Mouse (Mus musculus) gastrocnemius, postnatal 14 days (tissue): ENCODE results near the gene Kcnc1. TPM values are rescaled to one million over a fixed set of nuclear protein-coding genes. Genes with fewer than 3 reads are reported as not detected.

Experiments
- DNase-seq: peaks from one replicate; pipeline ENCODE4 v3.0.0; 2021; ENCODE audit warnings: mixed read lengths
- intact Hi-C: fragments of 180-260 bp; cut with DNase I; formaldehyde crosslinking; loops from one replicate; pipeline ENCODE4 v1.15.1; 2025; ENCODE audit warnings: low total_unique reads
- total RNA-seq, 2 experiments: library from RNA; stranded (reverse); gene quantifications; 2 replicates each; pipeline ENCODE4 v1.2.3; 2021

Kcnc1 gene
- total RNA-seq, 2 experiments from 2014 or later, result 34.8 to 35.1 TPM

GRCm38 (mm10) chr7:46391701-46392100 is 4.6 kb upstream of the Kcnc1 start:
- intact Hi-C loops, result loop anchor here (2.0 to 5.0 kb wide), 2 partner anchors 177 to 216 kb away; no protein-coding TSS in a partner anchor
- DNase-seq, result no peak

GRCm38 (mm10) chr7:46393116-46393515 is 3.2 kb upstream of the Kcnc1 start:
- peak; percentile 77 for DNase-seq
- intact Hi-C loops, result loop anchor here (2.0 to 5.0 kb wide), 2 partner anchors 176 to 214 kb away; no protein-coding TSS in a partner anchor

- DNase-seq, result no peak
- intact Hi-C loops, result loop anchor here (2.0 to 5.0 kb wide), 2 partner anchors 175 to 213 kb away; no protein-coding TSS in a partner anchor
These were observed 2.4 kb upstream of the Kcnc1 start for GRCm38 (mm10) chr7:46393718-46394511.

GRCm38 (mm10) chr7:46394933-46395332 is 1.4 kb upstream of the Kcnc1 start:
- no peak for DNase-seq
- intact Hi-C loops, result loop anchor here (5.0 kb wide), 1 partner anchor 212 kb away; no protein-coding TSS in a partner anchor

- DNase-seq, result no peak
- intact Hi-C loops, result no loop called here
These were observed 726 bp upstream of the Kcnc1 start for GRCm38 (mm10) chr7:46395571-46395970.

GRCm38 (mm10) chr7:46396928-46397731 is 833 bp downstream of the Kcnc1 start:
- intact Hi-C loops, result no loop called here
- DNase-seq, result no peak

GRCm38 (mm10) chr7:46397732-46398333 is 1.5 kb downstream of the Kcnc1 start:
- intact Hi-C loops, result no loop called here
- DNase-seq, result no peak

- intact Hi-C loops, result no loop called here
- DNase-seq, result no peak
These were observed 2.3 kb downstream of the Kcnc1 start for GRCm38 (mm10) chr7:46398612-46399011.

- DNase-seq, result no peak
- intact Hi-C loops, result no loop called here
These were observed 3.4 kb downstream of the Kcnc1 start for GRCm38 (mm10) chr7:46399676-46400075.

GRCm38 (mm10) chr7:46400346-46400745 is 4.0 kb downstream of the Kcnc1 start:
- intact Hi-C loops, result no loop called here
- no peak for DNase-seq

GRCm38 (mm10) chr7:46401371-46402180 is 5.3 kb downstream of the Kcnc1 start:
- no peak for DNase-seq
- intact Hi-C loops, result no loop called here

- peak; percentile 71 for DNase-seq
These were observed 7.6 kb downstream of the Kcnc1 start for GRCm38 (mm10) chr7:46403616-46404485.

GRCm38 (mm10) chr7:46404756-46405155 is 8.5 kb downstream of the Kcnc1 start:
- no peak for DNase-seq
- intact Hi-C loops, result no loop called here

More at GRCm38 (mm10) chr7:46403616-46404485, 7.6 kb downstream of the Kcnc1 start:
- intact Hi-C loops, result no loop called here

GRCm38 (mm10) chr7:46408606-46409005 is 12.3 kb downstream of the Kcnc1 start:
- intact Hi-C loops, result no loop called here
- peak; percentile 31 for DNase-seq

- no peak for DNase-seq
- intact Hi-C loops, result no loop called here
These were observed 13.0 kb downstream of the Kcnc1 start for GRCm38 (mm10) chr7:46409204-46409789.

GRCm38 (mm10) chr7:46410727-46411126 is 14.4 kb downstream of the Kcnc1 start:
- intact Hi-C loops, result no loop called here
- DNase-seq, result no peak

- intact Hi-C loops, result no loop called here
- DNase-seq, result no peak
These were observed 16.5 kb downstream of the Kcnc1 start for GRCm38 (mm10) chr7:46412823-46413222.
